Mouse (Mus musculus): ENCODE measurements around the gene Tasp1. TPM values are rescaled to one million over a fixed set of nuclear protein-coding genes. Genes with fewer than 3 reads are reported as not detected.
"Not testable (repeated sequence)": the region's sequence is repeated elsewhere in the genome, so short reads cannot be mapped to it uniquely, and the experiment has no call there.

Tasp1 gene
- total RNA-seq, 2 experiments from 2014 or later = 21.0 to 23.3 TPM

GRCm38 (mm10) chr2:139906441-139907157 lies 160.0 kb downstream of the Tasp1 start:
- no peak for ATAC-seq (replicated peaks; ENCODE audit: poor library complexity, severe bottlenecking)

GRCm38 (mm10) chr2:139891405-139892089 lies 175.1 kb downstream of the Tasp1 start:
- 0 out of 2 replicates have a peak, but pooled peaks have one; percentile 5 for ATAC-seq (replicated peaks; ENCODE audit: poor library complexity, severe bottlenecking)

GRCm38 (mm10) chr2:139884264-139884637 lies 182.4 kb downstream of the Tasp1 start:
- no peak for ATAC-seq (replicated peaks; ENCODE audit: poor library complexity, severe bottlenecking)

- no peak for ATAC-seq (replicated peaks; ENCODE audit: poor library complexity, severe bottlenecking)
These were observed 182.9 kb downstream of the Tasp1 start for GRCm38 (mm10) chr2:139883581-139884263.

- ATAC-seq (replicated peaks; ENCODE audit: poor library complexity, severe bottlenecking) = no peak
These were observed 188.5 kb downstream of the Tasp1 start for GRCm38 (mm10) chr2:139878052-139878621.

- ATAC-seq (replicated peaks; ENCODE audit: poor library complexity, severe bottlenecking) = no peak
These were observed 190.7 kb downstream of the Tasp1 start for GRCm38 (mm10) chr2:139875876-139876275.

- no peak for ATAC-seq (replicated peaks; ENCODE audit: poor library complexity, severe bottlenecking)
These were observed 192.4 kb downstream of the Tasp1 start for GRCm38 (mm10) chr2:139874173-139874572.

GRCm38 (mm10) chr2:139873762-139874161 lies 192.8 kb downstream of the Tasp1 start:
- ATAC-seq (replicated peaks; ENCODE audit: poor library complexity, severe bottlenecking) = no peak

GRCm38 (mm10) chr2:139869071-139869470 lies 197.5 kb downstream of the Tasp1 start:
- not testable (repeated sequence) for ATAC-seq (replicated peaks; ENCODE audit: poor library complexity, severe bottlenecking)

GRCm38 (mm10) chr2:139863396-139863795 lies 203.2 kb downstream of the Tasp1 start:
- not testable (repeated sequence) for ATAC-seq (replicated peaks; ENCODE audit: poor library complexity, severe bottlenecking)

- ATAC-seq (replicated peaks; ENCODE audit: poor library complexity, severe bottlenecking) = no peak
These were observed 206.5 kb downstream of the Tasp1 start for GRCm38 (mm10) chr2:139860133-139860494.

GRCm38 (mm10) chr2:139859424-139860132 lies 207.0 kb downstream of the Tasp1 start:
- no peak for ATAC-seq (replicated peaks; ENCODE audit: poor library complexity, severe bottlenecking)

GRCm38 (mm10) chr2:139849621-139850020 lies 217.0 kb downstream of the Tasp1 start:
- no peak for ATAC-seq (replicated peaks; ENCODE audit: poor library complexity, severe bottlenecking)

- peak; percentile 95 for ATAC-seq (replicated peaks; ENCODE audit: poor library complexity, severe bottlenecking)
These were observed 225.2 kb downstream of the Tasp1 start for GRCm38 (mm10) chr2:139841359-139841758.

- ATAC-seq (replicated peaks; ENCODE audit: poor library complexity, severe bottlenecking) = peak; percentile 23
These were observed 225.7 kb downstream of the Tasp1 start for GRCm38 (mm10) chr2:139840941-139841340.

- ATAC-seq (replicated peaks; ENCODE audit: poor library complexity, severe bottlenecking) = no peak
These were observed 244.8 kb downstream of the Tasp1 start for GRCm38 (mm10) chr2:139821589-139822378.

GRCm38 (mm10) chr2:139817275-139817674 lies 249.3 kb downstream of the Tasp1 start:
- ATAC-seq (replicated peaks; ENCODE audit: poor library complexity, severe bottlenecking) = no peak

GRCm38 (mm10) chr2:139807887-139808286 lies 258.7 kb downstream of the Tasp1 start:
- no peak for ATAC-seq (replicated peaks; ENCODE audit: poor library complexity, severe bottlenecking)

GRCm38 (mm10) chr2:139804041-139804440 lies 262.6 kb downstream of the Tasp1 start:
- ATAC-seq (replicated peaks; ENCODE audit: poor library complexity, severe bottlenecking) = no peak

All from granulocyte monocyte progenitor cell, adult 5-6 weeks (primary cell).